Mouse (Mus musculus) liver, embryonic 11.5 days (tissue): ENCODE measurements around the gene Ptpn3. TPM values are rescaled to one million over a fixed set of nuclear protein-coding genes. Genes with fewer than 3 reads are reported as not detected.
"Not testable (repeated sequence)": the region's sequence is repeated elsewhere in the genome, so short reads cannot be mapped to it uniquely, and the experiment has no call there.

Source experiments
- ATAC-seq: fragments of 200-750 bp; cut with Nextera tagmentation; replicated peaks from 2 replicates; pipeline ENCODE4 v1.8.0; 2017; ENCODE audit warnings: moderate number of reproducible peaks, mild to moderate bottlenecking, moderate TSS enrichment, moderate library complexity; ENCODE audit not compliant: low FRiP score
- DNase-seq: peaks from one replicate; pipeline ENCODE4 v3.0.0-alpha.2; 2017; ENCODE audit warnings: low spot score
- H3K27ac ChIP-seq: fragments of 300-500 bp; sonication (generic); 2 replicates; pipeline ENCODE4 v1.5.1; 2014; ENCODE audit warnings: mild to moderate bottlenecking, low read depth, low read length, control low read depth
- H3K27me3 ChIP-seq: fragments of 300-500 bp; sonication (generic); replicated peaks from 2 replicates; pipeline ENCODE4 v1.6.1; 2014; ENCODE audit warnings: low read length, mixed read lengths; ENCODE audit not compliant: control insufficient read depth, insufficient read depth
- H3K36me3 ChIP-seq: fragments of 300-500 bp; sonication (generic); 2 replicates; pipeline ENCODE4 v1.6.1; 2014; ENCODE audit warnings: mild to moderate bottlenecking, low read length, moderate library complexity, mixed read lengths; ENCODE audit not compliant: control insufficient read depth, insufficient read depth
- H3K4me1 ChIP-seq: fragments of 300-500 bp; sonication (generic); replicated peaks from 2 replicates; pipeline ENCODE4 v1.6.1; 2014; ENCODE audit warnings: low read length, mixed read lengths; ENCODE audit not compliant: control insufficient read depth, insufficient read depth
- H3K4me2 ChIP-seq: fragments of 300-500 bp; sonication (generic); 2 replicates; pipeline ENCODE4 v1.6.1; 2014; ENCODE audit warnings: mild to moderate bottlenecking, control low read depth, moderate library complexity
- H3K4me3 ChIP-seq: fragments of 300-500 bp; sonication (generic); 2 replicates; pipeline ENCODE4 v1.5.1; 2014; ENCODE audit warnings: low read depth, low read length, control low read depth
- H3K9ac ChIP-seq: fragments of 300-500 bp; sonication (generic); 2 replicates; pipeline ENCODE4 v1.6.1; 2014; ENCODE audit warnings: low read depth, low read length, control low read depth
- H3K9me3 ChIP-seq: fragments of 300-500 bp; sonication (generic); 2 replicates; pipeline ENCODE4 v1.6.1; 2016; ENCODE audit warnings: low read length, inconsistent platforms, mixed read lengths; ENCODE audit not compliant: control insufficient read depth
- WGBS: fragments of 180-500 bp; shearing (Covaris S2); extraction: QIAGEN DNeasy Blood & Tissue Kit; methylation state at CpG from one replicate; pipeline ENCODE4 v1.1.7; 2014; 5-methylcytosine and 5-hydroxymethylcytosine counted together
- polyA plus RNA-seq: library from polyadenylated mRNA; unstranded; fragments of >200 nt; fragmentation: Nextera tagmentation; extraction: Ambion mirVana; gene quantifications from 2 replicates; pipeline ENCODE4 v1.2.1, GENCODE M21; 2014

Ptpn3 gene
- polyA plus RNA-seq, 1 experiment from 2014 or later = 0.89 TPM

DNA sequence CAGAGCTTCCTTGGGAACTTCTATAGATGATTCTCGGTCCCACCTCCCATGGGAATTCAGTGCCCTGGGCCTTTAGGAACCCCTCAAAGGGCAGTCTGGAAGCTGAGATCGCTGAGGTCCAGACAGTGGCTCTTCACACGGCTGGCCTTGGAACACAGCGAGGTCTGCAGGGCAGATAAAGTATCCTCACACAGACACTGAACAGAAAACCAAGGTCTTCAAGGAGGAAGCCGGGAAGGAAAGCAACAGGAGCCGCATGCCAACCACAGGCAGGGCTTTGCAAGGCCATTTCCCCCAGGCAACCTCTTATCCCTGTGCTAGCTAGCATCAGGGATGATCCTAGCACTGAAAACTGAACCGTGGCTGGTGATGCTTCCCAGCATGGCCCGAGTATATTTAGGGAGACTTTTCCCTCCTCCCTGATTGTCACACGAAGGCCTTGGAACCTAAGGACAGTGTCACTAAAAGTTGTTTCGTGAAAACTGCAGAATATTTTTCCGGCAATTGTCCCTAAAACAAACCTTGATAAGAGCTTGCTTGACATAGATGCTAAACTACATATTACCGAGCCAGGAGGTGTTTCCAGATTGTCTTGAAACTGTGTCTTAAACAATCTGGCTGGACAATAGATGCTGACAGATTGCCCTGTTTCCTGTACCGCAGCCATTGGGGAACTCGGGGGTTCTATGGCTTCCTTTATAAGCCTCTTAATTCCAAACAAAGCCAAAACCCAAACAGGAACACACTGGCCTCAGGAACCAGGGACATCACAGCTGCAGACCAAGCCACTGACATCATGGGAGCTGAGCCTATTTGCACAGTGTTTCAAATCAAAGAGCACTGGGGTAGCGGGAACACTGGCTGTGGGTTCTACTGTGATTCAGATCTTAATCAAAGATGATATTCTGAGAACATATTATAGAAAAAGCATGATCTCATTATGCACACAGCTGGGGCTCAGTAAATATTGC is 27.8 kb downstream of the Ptpn3 start:
- DNase-seq = no peak
- no peaks in the 10 kb centered on the region for H3K4me1 ChIP-seq
- H3K4me2 ChIP-seq = no peak overlapping the region
- H3K9me3 ChIP-seq = no peaks in the 10 kb centered on the region
- WGBS = 54% methylated on average over 15 of the region's 15 CpGs
- no peaks in the 10 kb centered on the region for H3K27me3 ChIP-seq
- H3K4me3 ChIP-seq = no peak overlapping the region
- no peak overlapping the region for H3K9ac ChIP-seq
- ATAC-seq = no peak
- H3K27ac ChIP-seq = no peak overlapping the region
- H3K36me3 ChIP-seq = no peaks in the 10 kb centered on the region

- no peaks in the 10 kb centered on the region for H3K9me3 ChIP-seq
- no peaks in the 10 kb centered on the region for H3K4me1 ChIP-seq
- H3K27ac ChIP-seq = no peak overlapping the region
- ATAC-seq (no peak), DNase-seq (no peak)
- H3K27me3 ChIP-seq = no peaks in the 10 kb centered on the region
- no peak overlapping the region for H3K9ac ChIP-seq
- H3K36me3 ChIP-seq = no peaks in the 10 kb centered on the region
- WGBS = 72% methylated on average over 8 of the region's 8 CpGs
- no peak overlapping the region for H3K4me3 ChIP-seq
- H3K4me2 ChIP-seq = no peak overlapping the region
Measured at GRCm38 (mm10) chr4:57270991-57271390, 30.6 kb downstream of the Ptpn3 start.

DNA sequence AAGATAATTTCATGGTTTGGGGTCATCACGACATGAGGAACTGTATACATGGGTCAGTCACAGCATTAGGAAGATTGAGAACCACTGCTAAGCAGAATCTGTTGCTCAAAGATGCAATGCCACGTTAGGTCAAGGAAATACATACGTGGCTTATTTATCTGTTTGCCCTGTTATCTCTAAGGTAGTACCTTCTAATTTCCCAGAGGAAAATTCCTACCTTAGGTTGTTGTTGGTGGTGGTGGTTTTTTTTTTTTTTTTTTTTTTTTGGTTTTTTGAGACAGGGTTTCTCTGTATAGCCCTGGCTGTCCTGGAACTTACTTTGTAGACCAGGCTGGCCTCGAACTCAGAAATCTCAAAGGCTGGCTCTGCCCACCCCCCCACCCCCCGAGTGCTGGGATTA is 31.1 kb downstream of the Ptpn3 start:
- WGBS = 76% methylated on average over 5 of the region's 5 CpGs
- H3K4me1 ChIP-seq, DNase-seq, H3K9ac ChIP-seq, H3K27me3 ChIP-seq, H3K4me3 ChIP-seq, H3K27ac ChIP-seq, ATAC-seq, H3K9me3 ChIP-seq, H3K4me2 ChIP-seq, H3K36me3 ChIP-seq: not testable (repeated sequence)

DNA sequence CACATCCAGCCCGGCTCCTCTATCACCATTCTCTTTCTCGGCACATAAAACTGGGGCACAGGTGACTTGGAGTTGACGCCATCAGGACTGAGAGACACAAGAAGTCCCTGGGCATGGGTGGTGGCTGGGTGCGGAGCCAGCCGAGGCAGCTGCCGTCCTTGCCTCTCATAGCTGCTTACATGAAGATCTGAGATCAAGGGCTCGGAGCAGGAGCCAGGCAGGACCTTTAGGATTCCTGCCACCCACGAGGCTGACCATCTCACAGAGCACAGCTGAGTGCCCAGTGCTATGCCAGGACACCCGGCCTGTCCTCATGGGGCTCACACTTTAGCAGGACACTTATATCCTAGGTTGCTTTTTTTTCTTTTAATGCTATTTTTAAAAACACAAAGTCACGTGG is 32.3 kb downstream of the Ptpn3 start:
- no peak for DNase-seq
- ATAC-seq = no peak
- 85% methylated on average over 10 of the region's 10 CpGs for WGBS
- no peaks in the 10 kb centered on the region for H3K9me3 ChIP-seq
- H3K4me3 ChIP-seq = no peak overlapping the region
- no peaks in the 10 kb centered on the region for H3K27me3 ChIP-seq
- H3K36me3 ChIP-seq = no peaks in the 10 kb centered on the region
- no peaks in the 10 kb centered on the region for H3K4me1 ChIP-seq
- H3K27ac ChIP-seq = no peak overlapping the region
- no peak overlapping the region for H3K4me2 ChIP-seq
- H3K9ac ChIP-seq = no peak overlapping the region

- no peak for ATAC-seq
- Histone ChIP-seq H3K9ac (no peak overlapping the region), H3K9me3 (no peaks in the 10 kb centered on the region), H3K36me3 (no peaks in the 10 kb centered on the region), H3K4me1 (no peaks in the 10 kb centered on the region), H3K27me3 (no peaks in the 10 kb centered on the region), H3K4me2 (no peak overlapping the region), H3K27ac (no peak overlapping the region), H3K4me3 (no peak overlapping the region)
- DNase-seq = no peak
- WGBS = 75% methylated on average over 8 of the region's 8 CpGs
Measured at GRCm38 (mm10) chr4:57268330-57268729, 33.3 kb downstream of the Ptpn3 start.

DNA sequence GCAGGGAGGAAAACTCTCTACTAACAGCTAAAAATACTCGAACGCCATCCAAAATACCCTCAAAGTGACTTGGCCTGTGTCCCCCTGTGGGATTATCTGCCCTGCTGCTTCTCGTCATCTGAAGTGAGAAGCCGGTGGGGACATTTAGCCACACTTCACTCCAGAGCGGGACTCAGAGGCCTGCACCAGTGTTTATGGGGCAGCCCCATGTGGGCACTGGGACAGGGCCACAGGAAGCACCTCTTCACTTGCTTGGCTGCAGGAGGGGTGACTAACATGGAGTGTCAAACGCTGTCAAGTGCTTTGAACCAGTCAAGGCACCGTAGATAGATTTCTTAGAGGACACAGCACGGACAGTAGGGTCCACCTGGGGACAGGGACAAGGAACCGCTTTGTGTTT is 35.2 kb downstream of the Ptpn3 start:
- DNase-seq (no peak), ATAC-seq (no peak)
- Histone ChIP-seq H3K4me3 (no peak overlapping the region), H3K36me3 (no peaks in the 10 kb centered on the region), H3K27ac (no peak overlapping the region), H3K9me3 (no peaks in the 10 kb centered on the region), H3K27me3 (no peaks in the 10 kb centered on the region), H3K4me1 (no peaks in the 10 kb centered on the region), H3K4me2 (no peak overlapping the region), H3K9ac (no peak overlapping the region)
- 79% methylated on average over 9 of the region's 9 CpGs for WGBS

DNA sequence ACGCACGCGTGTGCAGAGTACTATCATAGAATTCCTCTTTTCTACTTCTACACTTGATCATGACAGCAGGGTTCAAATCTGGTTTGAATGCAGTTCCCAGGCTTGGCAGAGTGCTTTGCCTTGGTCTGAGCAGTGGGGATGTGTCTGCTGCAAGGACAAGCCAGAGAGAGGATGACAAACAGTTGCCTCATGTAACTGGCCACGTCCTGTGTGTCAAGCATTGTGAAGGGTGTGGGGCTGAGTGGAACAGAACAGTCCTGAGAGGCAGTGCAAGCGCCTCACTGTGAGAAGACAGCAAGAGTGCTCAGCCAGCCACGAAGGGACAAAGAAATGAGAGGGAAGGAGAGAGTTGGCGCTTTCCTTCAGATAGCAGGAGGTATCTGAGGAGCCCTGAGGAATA is 37.9 kb downstream of the Ptpn3 start:
- Histone ChIP-seq H3K4me2 (no peak overlapping the region), H3K9me3 (no peaks in the 10 kb centered on the region), H3K27ac (no peak overlapping the region), H3K9ac (no peak overlapping the region), H3K27me3 (no peaks in the 10 kb centered on the region), H3K4me3 (no peak overlapping the region), H3K4me1 (no peaks in the 10 kb centered on the region), H3K36me3 (peaks cover 2% of the 10 kb centered on the region; the same call in 1 of the 2 replicates)
- WGBS = 80% methylated on average over 7 of the region's 7 CpGs
- DNase-seq = no peak
- ATAC-seq = no peak

DNA sequence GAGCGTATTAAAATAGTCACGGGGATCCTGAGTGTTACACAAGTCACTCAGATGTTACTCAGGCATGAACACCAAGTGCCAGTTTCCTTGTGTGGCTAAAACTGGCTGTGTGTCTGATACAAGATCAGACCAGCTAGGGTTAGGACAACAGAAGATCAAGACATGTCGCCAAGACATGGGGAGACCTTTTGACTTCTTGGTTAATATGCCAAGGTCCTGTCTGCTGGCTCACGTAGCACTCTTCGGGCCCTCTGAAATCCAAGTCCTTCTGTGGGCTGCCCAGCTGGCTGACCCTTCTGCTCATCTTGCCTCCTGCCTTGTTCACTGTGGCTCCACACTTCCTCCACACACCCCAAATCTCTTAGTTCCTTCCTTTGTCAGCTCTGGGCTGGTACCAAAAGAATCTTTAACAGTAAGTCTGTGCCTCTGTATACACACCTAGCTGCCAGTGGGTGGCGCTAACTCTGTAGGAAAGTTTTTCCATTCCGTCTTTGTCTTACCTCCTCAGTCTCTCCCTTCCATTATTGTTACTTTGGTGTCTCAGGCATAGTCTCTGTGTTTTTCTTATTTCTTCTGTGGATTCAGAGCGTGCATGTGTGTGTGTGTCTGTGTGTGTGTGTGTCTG is 38.5 kb downstream of the Ptpn3 start:
- Histone ChIP-seq H3K27me3 (no peaks in the 10 kb centered on the region), H3K9ac (no peak overlapping the region), H3K36me3 (peaks cover 2% of the 10 kb centered on the region; the same call in 1 of the 2 replicates), H3K4me2 (no peak overlapping the region), H3K27ac (no peak overlapping the region), H3K4me1 (no peaks in the 10 kb centered on the region; the same call in 1 of the 2 replicates), H3K4me3 (no peak overlapping the region), H3K9me3 (no peaks in the 10 kb centered on the region)
- DNase-seq (no peak), ATAC-seq (no peak)
- 76% methylated on average over 8 of the region's 8 CpGs for WGBS
